Mouse (Mus musculus) brain, embryonic 14.5 days (tissue): ENCODE data around the gene Slc22a29. TPM values are rescaled to one million over a fixed set of nuclear protein-coding genes. Genes with fewer than 3 reads are reported as not detected.
"Not testable (repeated sequence)": the region's sequence is repeated elsewhere in the genome, so short reads cannot be mapped to it uniquely, and the experiment has no call there.

Experiments
- DNase-seq: peaks from one replicate; pipeline ENCODE4 v3.0.0-alpha.2; 2011; ENCODE audit warnings: low read depth
- CTCF ChIP-seq: fragments of 200-500 bp; IDR thresholded peaks from 2 replicates; pipeline ENCODE4 v1.5.1; 2012; ENCODE audit warnings: inconsistent platforms, mild to moderate bottlenecking, moderate library complexity, borderline replicate concordance; ENCODE audit not compliant: insufficient read depth, insufficient read length; ENCODE audit errors: extremely low read depth
- POLR2A ChIP-seq: fragments of 200-500 bp; IDR thresholded peaks from 2 replicates; pipeline ENCODE4 v1.6.1; 2012; ENCODE audit warnings: mild to moderate bottlenecking, inconsistent platforms, borderline replicate concordance; ENCODE audit not compliant: poor library complexity, insufficient read depth, insufficient read length, severe bottlenecking; ENCODE audit errors: extremely low read depth
- polyA plus RNA-seq: library from polyadenylated mRNA; depleted of rRNA; stranded (reverse); fragments of >200 nt; gene quantifications from 2 replicates; pipeline ENCODE4 v1.2.3, GENCODE M21; 2012; rRNA removed

Gene Slc22a29
- 0.10 and 0.14 TPM in 2 replicates for polyA plus RNA-seq

DNA sequence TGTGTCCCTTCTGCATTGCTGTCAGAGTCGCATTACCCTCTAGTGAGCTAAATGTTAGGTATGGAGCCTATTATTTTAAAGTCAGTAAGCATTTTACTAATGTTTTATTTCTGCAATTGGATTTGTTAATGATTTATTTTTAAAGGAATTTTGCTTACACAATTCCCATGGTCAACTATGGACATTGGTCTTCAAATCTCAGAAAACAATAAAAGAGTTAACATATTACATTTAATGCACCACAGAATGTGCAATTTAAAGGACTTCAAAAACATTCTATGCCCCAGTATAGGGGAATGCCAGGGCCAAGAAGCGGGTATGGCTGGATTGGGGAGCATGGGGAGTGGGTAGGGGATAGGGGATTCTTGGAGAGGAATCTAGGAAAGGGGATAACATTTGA, at the start of gene Slc22a29:
Gene Slc22a29, minus strand, starts transcription at position 101 of the 400 bp plus-strand sequence.
- DNase-seq: no peak

DNA sequence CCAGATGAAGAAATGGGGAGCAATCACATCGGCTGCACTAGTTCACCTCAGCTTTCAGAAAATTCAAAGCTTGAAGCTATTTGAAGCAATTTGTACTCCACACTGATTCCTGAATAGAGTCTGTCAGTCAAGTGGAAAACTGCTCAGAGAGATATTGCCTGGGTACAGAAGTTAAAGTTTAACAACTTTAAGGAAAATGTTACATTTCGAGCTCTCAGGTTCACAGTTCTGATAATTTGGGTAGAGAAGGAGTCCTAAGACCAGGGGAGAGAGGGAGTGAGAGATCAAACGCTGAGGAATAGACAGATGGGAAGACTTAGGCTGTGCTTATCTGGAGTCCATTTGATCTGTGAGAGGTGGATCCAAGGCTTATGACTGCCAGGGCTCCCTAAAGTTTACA, 46.6 kb upstream of the Slc22a29 start:
- TF ChIP-seq POLR2A: no peak
- TF ChIP-seq CTCF: no peak
- no peak for DNase-seq

More for the DNA sequence above, at the start of gene Slc22a29:
- TF ChIP-seq CTCF (no peak), POLR2A (no peak)

DNA sequence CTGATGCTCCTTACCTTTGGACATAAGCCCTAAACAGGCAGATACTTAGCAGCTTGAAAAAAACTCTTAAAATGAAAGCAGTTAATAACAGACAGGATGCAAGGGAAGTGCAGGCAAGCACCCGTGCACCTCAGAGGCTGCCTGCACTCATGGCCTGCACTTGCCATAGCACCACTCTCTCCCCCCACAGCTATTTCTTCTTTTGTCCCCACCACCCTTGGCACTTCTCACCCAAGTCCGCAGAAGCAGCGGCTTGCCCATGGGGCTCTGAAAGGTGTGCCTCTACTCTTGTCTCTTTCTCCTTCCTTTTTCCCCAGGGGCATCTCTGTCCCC, 34.0 kb upstream of the Slc22a29 start:
- TF ChIP-seq CTCF (no peak), POLR2A (no peak)

DNA sequence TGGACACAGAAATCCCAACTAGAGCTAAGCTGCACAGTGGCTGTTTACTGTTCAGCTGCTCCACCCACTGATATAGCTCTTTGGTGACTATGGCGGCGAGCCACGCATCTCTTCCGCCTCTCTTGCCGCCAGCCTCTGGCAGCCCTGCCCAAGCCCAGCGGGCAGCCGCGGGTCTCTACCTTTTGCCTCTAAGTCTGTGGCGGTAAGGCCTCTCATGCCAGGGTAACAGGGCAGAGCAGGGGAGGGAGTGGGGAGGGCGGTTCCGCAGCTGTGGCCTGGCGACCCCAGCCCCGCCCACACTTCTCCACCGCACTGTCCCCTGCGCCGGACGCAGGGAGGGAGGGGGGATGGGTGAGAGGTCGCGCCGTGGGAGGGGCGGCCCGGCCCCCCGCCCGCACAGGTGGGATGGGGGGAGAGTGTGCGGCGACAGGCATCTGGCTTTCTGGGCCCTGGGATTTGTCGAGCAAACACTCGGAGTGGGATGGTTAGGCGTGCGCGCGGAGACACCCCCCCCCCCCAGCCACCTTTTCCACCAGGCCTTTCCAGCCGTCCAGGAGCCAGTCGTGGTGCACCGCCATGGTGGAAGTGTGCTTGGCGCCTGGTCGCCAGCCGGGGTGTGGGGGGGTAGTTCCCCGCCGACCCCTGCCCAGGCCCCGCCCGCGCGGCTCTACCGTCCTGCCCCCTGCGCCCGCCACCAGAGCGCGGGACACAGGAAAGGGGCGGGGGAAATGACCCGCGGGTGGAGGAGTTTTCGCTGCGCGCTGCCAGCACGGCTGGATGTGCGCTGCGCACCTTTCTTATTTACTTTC, 33.4 kb upstream of the Slc22a29 start:
- DNase-seq: peak; percentile 64
- TF ChIP-seq POLR2A (no peak), CTCF (no peak)

More for the DNA sequence above, 34.0 kb upstream of the Slc22a29 start:
- DNase-seq: no peak

DNA sequence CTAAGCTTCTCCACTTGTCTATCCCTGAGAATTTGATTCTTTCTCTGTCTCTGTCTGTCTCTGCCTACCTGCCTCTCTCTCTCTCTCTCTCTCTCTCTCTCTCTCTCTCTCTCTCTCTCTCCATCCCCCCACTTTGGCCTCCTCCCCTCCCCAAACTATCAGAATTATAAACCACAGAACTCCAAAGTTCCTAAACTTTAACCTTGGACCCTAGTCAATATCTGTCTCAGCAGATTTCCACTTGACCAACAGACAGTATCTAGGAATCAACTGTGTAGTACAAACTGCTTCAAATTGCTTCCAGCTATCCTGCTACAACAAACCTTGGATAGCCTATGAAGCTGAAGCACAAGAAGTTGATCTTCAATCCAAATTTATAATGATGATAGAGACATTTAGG, 10.2 kb upstream of the Slc22a29 start:
- no peak for TF ChIP-seq CTCF
- no peak for TF ChIP-seq POLR2A
- no peak for DNase-seq

DNA sequence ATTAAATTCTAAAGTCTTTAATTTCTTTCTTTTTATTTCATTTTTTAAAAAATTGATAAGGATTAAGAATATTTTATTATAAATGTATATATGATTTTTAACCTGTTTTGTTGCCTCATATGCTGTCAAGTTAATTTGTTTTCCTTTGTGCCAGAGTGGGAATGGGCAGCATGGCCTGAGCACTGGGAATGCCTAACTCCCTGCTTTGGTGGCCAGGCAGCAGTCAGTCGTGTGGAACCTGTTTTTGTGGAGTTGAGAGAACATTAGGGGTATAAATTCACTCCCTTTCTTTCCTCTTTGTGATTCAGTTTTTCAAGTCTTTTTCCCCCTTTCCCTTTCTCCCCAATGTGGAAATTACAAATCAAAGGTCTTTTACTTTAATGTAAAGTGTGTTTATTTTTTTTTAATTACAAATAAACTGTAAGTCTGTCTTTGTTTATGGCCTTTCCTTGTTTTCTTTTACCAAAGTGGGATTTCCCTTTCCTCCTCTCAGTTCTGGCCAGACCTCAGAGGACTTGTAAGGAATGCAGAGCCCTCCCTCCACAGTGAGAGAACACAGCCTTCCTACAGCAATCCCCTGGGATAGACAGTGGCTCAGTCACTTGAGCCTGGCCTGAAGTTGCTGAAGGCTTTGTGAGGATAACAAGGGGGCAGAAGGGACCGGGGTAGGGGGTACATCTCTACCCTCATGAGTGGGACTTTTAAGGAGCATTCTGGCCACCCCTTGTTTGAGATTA, 69.7 kb downstream of the Slc22a29 start:
- TF ChIP-seq POLR2A (no peak), CTCF (no peak)
- no peak for DNase-seq

DNA sequence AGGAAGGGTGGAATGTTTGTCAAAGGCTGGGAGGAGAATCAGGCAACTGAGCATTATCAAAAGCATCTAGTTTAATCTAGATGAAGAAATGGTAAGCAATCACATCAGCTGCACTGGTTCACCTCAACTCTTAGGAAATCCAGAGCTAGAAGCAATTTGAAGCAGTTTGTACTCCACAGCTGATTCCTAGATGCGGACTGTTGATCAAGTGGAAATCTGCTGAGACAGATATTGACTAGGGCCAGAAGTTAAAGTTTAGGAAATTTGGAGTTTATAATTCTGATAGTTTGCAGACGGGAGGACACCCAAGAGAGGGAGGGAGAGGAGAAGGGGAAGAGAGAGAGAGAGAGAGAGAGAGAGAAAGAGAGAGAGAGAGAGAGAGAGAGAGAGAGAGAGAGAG, 76.0 kb downstream of the Slc22a29 start:
- not testable (repeated sequence) for DNase-seq

DNA sequence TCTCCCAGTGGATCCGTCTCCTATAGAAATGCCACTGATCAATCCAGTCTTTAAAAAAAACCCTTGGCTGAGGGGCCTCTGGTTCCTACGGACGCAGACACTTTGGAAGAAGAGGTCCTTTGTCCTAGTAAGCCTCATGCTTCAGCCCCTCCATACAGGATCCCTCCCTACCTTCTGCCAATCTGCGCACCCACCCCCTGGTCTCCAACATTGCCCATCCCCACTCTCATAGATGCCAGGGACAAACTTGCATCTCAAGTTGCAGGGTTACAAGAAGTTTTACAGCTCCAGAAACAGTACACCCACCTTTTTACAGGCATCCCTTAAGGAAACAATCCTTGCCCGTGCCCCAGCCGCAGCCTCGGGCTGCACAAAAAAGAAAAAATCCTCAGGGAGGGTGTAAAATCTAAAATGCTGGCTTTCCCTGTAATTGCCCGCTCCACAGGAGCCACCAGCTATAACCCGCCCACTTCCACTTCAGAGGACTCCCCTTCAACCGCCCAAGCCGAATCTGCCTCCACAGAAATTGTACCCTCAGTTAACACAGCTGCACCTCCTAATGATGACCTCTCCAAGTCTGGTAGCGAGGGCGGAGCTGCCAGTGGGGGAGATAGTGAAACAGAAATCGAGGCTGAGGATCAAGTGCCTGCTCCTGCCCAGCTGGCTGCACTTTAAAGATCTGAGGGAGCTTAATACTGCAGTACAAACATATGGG, 84.4 kb downstream of the Slc22a29 start:
- DNase-seq: not testable (repeated sequence)

DNA sequence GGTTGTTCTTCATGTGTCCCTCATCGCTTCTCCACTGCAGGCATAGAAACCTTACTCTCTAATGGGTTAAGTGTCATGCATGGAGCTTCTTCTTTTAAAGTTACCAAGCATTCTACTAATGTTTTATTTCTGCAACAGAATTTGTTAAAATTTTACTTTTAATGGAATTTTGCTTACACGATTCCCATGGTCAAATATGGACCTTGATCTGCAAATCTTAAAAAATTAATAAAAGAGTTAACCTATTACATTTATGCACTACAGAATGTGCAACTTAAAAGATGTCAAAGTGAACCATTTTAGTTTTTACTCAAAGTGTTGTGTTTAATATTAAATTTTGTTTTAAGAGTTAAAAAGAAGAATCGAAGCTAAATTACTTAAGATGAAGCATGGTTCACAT, 86.8 kb downstream of the Slc22a29 start, which contains the start of gene Slc22a28:
Gene Slc22a28, minus strand, starts transcription at position 102 of the 400 bp plus-strand sequence.
- not testable (repeated sequence) for DNase-seq

Other genes starting within 250 kb of the Slc22a29 start
- gene Slc22a28, start 86.9 kb downstream of the Slc22a29 start, polyA plus RNA-seq: not detected in 2 replicates
- not detected in 2 replicates for gene Slc22a30, start 186.2 kb upstream of the Slc22a29 start, polyA plus RNA-seq